Mouse (Mus musculus) cerebellum, postnatal 14 days (tissue): ENCODE measurements at regions not wholly inside any gene's neighbourhood (a gene's known extent, or its start where the extent isn't known, plus 50 kb on each side); places are given as distances from the start of the nearest gene placed in this dataset.
"Not testable (repeated sequence)": the region's sequence is repeated elsewhere in the genome, so short reads cannot be mapped to it uniquely, and the experiment has no call there.

Source experiments
- DNase-seq, 2 experiments: peaks; one replicate each; pipeline ENCODE4 v3.0.0; 2021; ENCODE audit warnings: mixed read lengths in 2 of 2

DNA sequence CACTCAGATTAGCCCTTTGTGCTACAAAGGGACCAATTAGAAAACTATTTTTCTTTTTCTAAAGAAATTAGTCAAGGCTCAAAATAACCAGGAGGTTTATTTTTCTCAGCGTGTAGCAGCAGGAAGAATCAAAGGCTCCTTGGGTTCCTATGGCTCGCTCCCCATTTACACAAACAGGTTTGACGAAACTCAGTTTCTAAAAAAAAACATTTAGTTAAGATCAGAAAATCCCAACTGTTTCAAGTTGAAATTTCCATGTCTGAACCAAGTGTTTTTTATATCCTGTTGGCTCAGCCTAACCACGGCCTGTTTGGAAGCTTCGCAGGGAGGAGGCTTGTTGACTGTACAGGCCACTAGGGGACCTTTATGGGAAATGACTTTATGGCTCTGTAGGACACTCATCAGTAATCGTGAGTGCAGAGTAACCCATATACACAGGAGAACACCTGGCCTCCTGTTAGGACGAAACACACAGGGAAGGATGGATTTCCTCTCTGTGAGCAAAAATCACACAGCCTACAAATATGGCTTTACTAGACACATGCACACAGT lies 215.6 kb upstream of the Sesn3 start:
- no peak for DNase-seq

DNA sequence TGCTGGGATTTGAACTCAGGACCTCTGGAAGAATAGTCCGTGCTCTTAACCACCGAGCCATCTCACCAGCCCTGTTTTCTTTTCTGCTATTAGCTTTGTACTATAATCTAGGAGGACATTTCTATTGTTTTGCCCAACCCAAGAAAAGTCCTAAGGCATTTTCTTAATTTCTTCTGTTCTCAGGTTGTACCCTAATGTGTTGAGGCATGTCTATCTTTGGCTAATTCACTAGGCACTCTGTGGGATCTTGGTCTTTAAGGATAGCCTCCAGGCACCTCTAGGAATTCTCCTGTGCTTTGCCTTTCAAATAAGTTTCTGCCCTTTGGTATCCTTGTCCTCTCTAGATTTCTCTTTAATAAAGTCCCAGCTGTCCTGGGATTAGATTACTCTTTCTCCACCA lies 214.6 kb upstream of the Sesn3 start:
- DNase-seq: no peak

GRCm38 (mm10) chr9:14061389-14061788 lies 213.5 kb upstream of the Sesn3 start:
- no peak for DNase-seq

- DNase-seq: no peak
These were observed 213.0 kb upstream of the Sesn3 start for GRCm38 (mm10) chr9:14061840-14062239.

DNA sequence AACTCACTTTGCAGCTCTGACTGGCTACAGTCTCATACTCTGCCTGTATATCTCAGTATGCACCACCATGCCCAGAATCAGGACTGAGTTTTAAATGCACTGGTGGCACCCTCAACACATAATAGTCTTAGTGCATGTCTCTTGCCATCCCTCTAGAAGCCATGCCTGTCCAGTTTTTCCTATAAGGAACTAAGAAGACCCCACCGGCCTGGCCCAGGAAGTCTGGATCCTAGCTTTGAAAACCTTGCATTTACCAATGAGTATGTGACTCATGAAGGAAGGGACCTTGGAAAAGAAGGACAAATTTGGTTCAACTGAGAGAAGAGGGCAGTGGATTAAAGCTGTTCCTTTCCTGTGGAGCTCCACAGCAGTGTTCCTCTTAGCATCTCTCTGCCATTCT lies 212.2 kb upstream of the Sesn3 start:
- DNase-seq: no peak

- not testable (repeated sequence) for DNase-seq
These were observed 208.1 kb upstream of the Sesn3 start for GRCm38 (mm10) chr9:14066741-14067140.

DNA sequence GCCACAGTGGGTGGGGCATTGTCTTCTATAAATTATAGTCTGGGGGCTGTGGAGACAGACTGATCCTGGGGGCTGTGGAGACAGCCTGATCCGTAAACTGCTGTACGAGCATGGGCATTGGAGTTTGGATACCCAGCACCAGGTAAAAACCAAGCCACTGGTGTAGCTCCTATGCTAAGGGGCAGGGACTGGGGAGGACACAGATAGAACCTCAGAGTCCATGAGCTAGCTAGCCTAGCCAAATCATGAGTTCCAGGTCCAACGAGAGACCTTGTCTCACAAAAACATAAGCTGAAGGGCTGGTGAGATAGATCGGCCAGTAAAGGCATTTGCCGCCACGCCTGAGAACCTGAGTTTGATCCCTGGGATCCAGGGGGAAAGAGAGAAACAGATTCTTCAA lies 205.8 kb upstream of the Sesn3 start:
- no peak for DNase-seq

- no peak for DNase-seq
These were observed 205.1 kb upstream of the Sesn3 start for GRCm38 (mm10) chr9:14069770-14070169.

DNA sequence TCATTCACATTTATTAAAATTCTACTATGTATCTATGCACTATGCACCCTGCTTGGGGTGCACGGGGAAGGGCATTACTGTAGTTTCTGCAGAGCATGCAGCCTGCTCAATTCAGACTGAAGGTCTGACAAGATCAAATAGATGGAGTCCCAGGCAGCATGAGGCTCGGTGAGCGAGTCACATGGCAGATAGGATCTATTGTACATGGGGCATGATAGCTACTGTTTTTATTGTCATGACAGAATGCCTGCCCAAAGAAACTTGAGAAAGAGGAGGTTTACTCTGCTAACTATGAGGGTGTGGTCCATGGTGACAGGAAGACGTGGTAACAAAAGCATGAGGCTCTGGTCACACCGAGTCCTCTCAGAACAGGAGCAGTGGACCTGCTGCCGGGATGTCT lies 203.1 kb upstream of the Sesn3 start:
- DNase-seq: no peak

GRCm38 (mm10) chr9:14072950-14073349 lies 201.9 kb upstream of the Sesn3 start:
- no peak for DNase-seq

DNA sequence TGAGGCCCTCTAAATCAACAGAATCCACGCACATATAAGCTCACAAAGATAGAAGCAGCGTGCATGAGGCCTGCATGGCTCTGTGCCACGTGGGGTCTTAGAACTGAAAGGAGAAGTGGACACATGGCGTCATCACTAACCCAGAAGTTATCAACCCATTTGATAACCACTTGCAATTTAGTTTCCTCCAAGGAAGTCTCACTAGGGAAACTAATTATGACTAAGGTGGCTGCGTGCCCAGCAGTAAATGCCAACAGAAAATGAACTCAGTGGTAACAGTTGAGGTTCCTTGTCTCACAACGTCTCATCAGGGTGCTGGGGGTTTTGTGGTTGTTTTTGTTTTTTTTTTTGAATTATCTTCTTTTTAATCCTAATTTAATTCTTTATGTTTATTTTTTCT lies 200.6 kb upstream of the Sesn3 start:
- DNase-seq: peak; percentile 20 to 29

DNA sequence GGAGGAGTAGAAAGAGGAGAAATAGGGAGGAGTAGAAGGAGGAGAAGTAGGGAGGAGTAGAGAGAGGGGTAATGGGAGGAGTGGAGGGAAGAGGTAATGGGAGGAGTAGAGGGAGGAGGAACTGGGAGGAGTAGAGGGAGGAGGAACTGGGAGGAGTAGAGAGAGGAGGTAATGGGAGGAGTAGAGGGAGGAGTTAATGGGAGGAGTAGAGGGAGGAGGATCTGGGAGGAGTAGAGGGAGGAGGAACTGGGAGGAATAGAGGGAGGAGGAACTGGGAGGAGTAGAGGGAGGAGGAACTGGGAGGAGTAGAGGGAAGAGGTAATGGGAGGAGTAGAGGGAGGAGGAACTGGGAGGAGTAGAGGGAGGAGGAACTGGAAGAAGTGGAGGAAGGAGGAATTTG lies 200.0 kb upstream of the Sesn3 start:
- DNase-seq: not testable (repeated sequence)

GRCm38 (mm10) chr9:14075452-14075851 lies 199.4 kb upstream of the Sesn3 start:
- DNase-seq: peak; percentile 85 to 88

DNA sequence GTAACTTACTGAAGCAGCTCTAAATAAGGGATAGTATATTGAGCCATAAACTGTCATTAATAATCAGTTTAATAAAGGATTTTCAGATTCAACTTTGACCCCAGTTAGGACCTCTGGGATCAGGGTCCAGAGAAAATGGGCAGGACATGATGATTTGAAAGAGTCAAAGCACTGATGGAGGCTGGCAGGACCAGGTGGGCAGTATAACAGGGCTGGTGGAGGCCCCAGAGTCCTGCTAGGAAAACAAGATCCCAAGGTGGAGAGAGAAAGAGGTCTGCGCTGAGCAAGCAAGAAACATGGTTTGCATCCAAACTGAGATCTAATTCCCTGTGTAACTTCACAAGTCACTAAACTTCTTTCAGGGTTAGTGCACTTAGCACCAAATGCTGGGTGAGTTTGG lies 199.0 kb upstream of the Sesn3 start:
- no peak for DNase-seq

DNA sequence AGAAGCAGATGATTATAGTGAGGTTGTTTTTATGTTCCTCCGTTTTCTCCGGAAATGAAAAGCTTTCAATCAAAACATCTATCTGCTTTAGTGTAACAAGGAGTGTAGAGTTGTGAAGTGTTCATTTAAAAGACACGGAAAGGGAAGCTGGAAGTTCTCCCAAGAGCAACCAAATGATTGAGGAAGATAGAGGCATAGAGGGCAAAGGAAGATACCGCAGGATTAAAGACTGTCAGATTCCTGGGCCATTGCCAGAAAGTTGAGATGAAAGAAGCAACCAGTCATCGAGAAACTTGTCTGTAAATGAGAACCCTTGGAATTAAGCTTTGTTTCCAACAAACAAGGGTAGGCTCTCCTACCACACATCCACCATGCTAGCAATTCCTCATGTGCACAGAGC lies 198.1 kb upstream of the Sesn3 start:
- DNase-seq: no peak

DNA sequence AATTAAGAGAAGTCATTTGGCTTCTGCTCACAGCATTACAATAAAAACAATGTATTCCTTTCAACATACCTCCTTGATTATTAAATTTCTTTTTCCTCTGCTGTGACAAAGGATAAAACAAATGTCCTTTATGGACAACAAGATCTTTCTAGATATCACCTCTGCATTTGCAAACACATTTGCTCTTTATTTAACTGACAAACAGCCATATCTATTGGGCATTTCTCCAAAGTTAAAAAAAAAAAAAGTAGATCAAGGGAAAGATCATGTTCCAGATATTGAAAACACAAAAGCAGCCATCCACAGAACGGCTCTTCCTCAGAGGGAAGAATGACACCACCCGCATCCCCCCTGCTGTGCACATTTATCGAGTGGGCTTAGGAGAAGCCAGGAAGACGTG lies 193.7 kb upstream of the Sesn3 start:
- peak in 1 of 2 experiments; percentile 34 for DNase-seq

DNA sequence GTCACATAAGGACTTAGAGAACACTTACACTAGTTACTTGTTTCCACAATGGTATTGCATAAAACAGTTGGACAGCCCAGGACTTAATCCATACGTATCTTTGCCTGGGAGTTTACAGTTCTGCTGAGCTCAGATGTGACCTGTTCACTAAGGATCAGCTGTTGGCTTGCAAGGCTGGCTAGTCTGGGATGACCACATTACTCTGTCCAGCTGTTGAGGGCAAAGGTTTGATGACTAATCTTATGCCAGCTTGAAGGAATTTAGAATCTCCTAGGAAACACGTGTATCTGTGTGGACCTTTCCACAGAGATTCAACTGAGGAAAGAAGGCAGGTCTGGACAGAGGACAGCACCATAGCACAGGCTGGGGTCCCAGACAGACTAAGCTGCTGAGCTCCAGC lies 188.7 kb upstream of the Sesn3 start:
- DNase-seq: no peak

GRCm38 (mm10) chr9:14086611-14087010 lies 188.3 kb upstream of the Sesn3 start:
- no peak for DNase-seq

DNA sequence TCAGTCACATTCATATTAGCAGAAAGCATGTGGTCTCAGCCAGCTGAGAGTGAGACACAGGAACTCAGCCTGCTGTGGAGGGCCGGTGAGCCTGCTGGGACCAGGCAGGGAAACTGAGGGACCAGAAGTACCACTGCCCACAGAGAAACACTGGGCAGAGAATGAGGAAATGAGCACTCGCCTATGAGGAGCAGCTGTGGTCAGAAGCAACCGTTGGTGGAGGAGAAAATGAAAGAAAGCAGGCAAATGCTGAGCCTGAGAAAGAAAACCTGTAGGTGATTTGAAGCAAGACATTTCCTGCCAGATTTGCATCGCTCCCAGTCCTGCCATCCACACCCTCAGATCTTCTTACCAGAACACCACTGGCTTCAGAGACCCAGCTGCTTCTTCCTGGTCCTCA lies 187.0 kb upstream of the Sesn3 start:
- DNase-seq: no peak

DNA sequence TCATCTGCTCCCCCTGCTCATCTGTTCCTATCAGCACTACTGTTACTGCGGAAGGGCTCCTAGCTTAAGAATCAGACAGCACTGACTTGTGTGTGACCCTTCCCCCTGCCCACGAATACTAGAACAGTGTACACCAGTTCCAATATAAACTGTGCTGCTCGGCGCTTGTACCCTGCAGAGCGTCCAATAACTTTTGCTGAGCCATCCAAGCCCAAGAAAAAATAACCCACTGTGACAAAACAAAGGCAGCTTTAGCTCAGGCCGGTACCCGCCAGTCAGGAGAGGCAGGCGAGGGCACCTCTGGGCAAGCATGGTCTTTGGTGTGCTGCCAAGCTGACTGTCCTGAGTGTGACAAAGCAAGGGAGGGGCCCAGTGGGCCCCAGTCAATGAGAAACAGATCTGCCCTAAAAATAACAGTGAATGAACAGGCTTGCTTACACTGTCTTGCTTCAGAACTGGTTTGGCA lies 185.0 kb upstream of the Sesn3 start:
- peak in 1 of 2 experiments; percentile 29 for DNase-seq

DNA sequence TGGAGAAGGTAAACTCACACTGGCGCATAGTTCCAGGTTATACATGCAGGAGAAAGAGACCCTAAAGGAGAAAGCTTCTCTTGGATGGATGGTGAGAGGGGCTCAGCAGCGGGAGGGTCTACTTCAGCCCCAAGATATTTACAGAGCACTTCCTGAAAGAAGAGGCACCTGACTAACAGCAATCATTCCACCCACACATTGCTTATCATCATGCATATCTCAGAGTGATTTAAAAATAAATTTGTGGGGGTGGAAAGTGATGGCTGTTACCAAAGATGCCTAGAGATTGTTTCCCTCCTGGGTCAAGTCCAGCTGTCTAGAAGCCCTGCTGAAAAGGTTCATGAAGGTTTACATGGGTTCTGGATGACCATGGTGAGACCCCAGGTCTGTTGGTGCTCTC lies 184.4 kb upstream of the Sesn3 start:
- DNase-seq: no peak

- no peak for DNase-seq
These were observed 183.6 kb upstream of the Sesn3 start for GRCm38 (mm10) chr9:14091099-14091930.

GRCm38 (mm10) chr9:14092996-14093442 lies 181.8 kb upstream of the Sesn3 start:
- DNase-seq: no peak

GRCm38 (mm10) chr9:14103538-14103937 lies 171.3 kb upstream of the Sesn3 start:
- DNase-seq: no peak

DNA sequence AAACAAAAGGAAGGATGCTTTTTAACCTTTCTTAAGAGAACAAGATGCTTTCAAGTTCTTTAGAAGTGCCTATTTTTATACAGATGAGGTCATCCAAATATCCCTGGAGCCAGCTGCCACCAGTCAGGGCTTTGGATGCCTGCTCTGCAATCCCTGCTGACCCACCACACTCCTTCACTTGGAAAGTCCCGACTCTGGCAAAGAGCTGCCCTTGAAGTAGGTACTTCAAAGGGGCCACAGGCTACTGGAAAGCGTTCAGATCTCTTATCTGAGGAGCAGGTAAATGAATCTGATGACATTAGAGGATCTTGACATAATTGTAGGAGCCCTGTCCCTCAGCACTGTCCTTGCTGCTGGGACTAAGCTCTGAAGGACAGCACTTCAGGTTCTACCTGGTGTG lies 169.9 kb upstream of the Sesn3 start:
- DNase-seq: no peak
